Mouse (Mus musculus): ENCODE data around the gene Gsk3a.
A peak's percentile ranks its signal among the peaks of the same experiment; 100 is the strongest.

Gene Gsk3a

GRCm38 (mm10) chr7:25222275-25222967, 15.2 kb downstream of the Gsk3a start:
- DNase-seq (ENCODE audit: low read depth, low spot score): no peak

GRCm38 (mm10) chr7:25221102-25221883, 16.4 kb downstream of the Gsk3a start, which contains the start of gene Zfp526:
Zfp526 (plus strand) TSS chr7:25221425.
- DNase-seq (ENCODE audit: low read depth, low spot score): peak; percentile 98

GRCm38 (mm10) chr7:25220457-25221101, 17.1 kb downstream of the Gsk3a start, which contains the start of gene Dedd2:
Dedd2 (minus strand) TSS chr7:25220615.
- no peak for DNase-seq (ENCODE audit: low read depth, low spot score)

GRCm38 (mm10) chr7:25219756-25220456, 17.7 kb downstream of the Gsk3a start:
- peak; percentile 83 for DNase-seq (ENCODE audit: low read depth, low spot score)

GRCm38 (mm10) chr7:25219416-25219750, 18.3 kb downstream of the Gsk3a start:
- DNase-seq (ENCODE audit: low read depth, low spot score): no peak

GRCm38 (mm10) chr7:25218705-25219415, 18.8 kb downstream of the Gsk3a start:
- no peak for DNase-seq (ENCODE audit: low read depth, low spot score)

GRCm38 (mm10) chr7:25217653-25218395, 19.8 kb downstream of the Gsk3a start:
- DNase-seq (ENCODE audit: low read depth, low spot score): no peak

- no peak for DNase-seq (ENCODE audit: low read depth, low spot score)
Observed at GRCm38 (mm10) chr7:25214172-25214571, 23.5 kb downstream of the Gsk3a start.

- no peak for DNase-seq (ENCODE audit: low read depth, low spot score)
Observed at GRCm38 (mm10) chr7:25213099-25213498, 24.6 kb downstream of the Gsk3a start.

- DNase-seq (ENCODE audit: low read depth, low spot score): no peak
Observed at GRCm38 (mm10) chr7:25210482-25210881, 27.2 kb downstream of the Gsk3a start.

- no peak for DNase-seq (ENCODE audit: low read depth, low spot score)
Observed at GRCm38 (mm10) chr7:25209161-25209622, 28.5 kb downstream of the Gsk3a start.

GRCm38 (mm10) chr7:25206094-25206830, 31.4 kb downstream of the Gsk3a start:
- DNase-seq (ENCODE audit: low read depth, low spot score): no peak

GRCm38 (mm10) chr7:25205355-25206093, 32.1 kb downstream of the Gsk3a start:
- DNase-seq (ENCODE audit: low read depth, low spot score): no peak

GRCm38 (mm10) chr7:25203624-25204023, 34.0 kb downstream of the Gsk3a start:
- no peak for DNase-seq (ENCODE audit: low read depth, low spot score)

GRCm38 (mm10) chr7:25197384-25198018, 40.1 kb downstream of the Gsk3a start:
- no peak for DNase-seq (ENCODE audit: low read depth, low spot score)

- no peak for DNase-seq (ENCODE audit: low read depth, low spot score)
Observed at GRCm38 (mm10) chr7:25196107-25196506, 41.5 kb downstream of the Gsk3a start.

- DNase-seq (ENCODE audit: low read depth, low spot score): no peak
Observed at GRCm38 (mm10) chr7:25195148-25195547, 42.5 kb downstream of the Gsk3a start.

- DNase-seq (ENCODE audit: low read depth, low spot score): no peak
Observed at GRCm38 (mm10) chr7:25192110-25192509, 45.5 kb downstream of the Gsk3a start.
